Mouse (Mus musculus): ENCODE measurements at regions not wholly inside any gene's neighbourhood (a gene's known extent, or its start where the extent isn't known, plus 50 kb on each side); places are given as distances from the start of the nearest gene placed in this dataset.
"Not testable (repeated sequence)": the region's sequence is repeated elsewhere in the genome, so short reads cannot be mapped to it uniquely, and the experiment has no call there.

GRCm38 (mm10) chr10:51397016-51397415 lies 83.4 kb upstream of the Gm49339 start:
- not testable (repeated sequence) for DNase-seq (ENCODE audit: low spot score in 2 of 2)

- peak; percentile 5 to 37 for DNase-seq (ENCODE audit: low spot score in 2 of 2)
Observed at GRCm38 (mm10) chr10:51405141-51405540, 75.3 kb upstream of the Gm49339 start.

GRCm38 (mm10) chr10:51412795-51413194 lies 67.6 kb upstream of the Gm49339 start:
- no peak for DNase-seq (ENCODE audit: low spot score in 2 of 2)

DNA sequence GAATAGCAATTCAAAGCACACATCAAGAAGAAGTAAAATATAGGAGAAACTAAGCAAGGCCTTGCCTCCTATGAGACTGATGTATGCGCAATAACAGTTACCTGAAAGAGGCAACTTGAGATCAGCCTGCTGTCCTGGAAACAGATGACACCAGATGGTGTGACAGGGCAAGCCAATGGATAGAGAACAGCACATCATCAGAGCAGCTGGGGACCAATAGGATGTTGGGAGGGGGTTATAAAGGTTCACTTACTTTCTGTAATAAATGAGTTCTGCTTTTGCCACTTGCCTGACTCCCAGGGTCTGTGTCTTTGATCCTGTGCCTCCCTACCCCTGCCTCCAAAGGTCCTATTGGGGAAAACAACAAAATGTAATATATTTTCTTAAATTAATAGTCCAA lies 65.9 kb upstream of the Gm49339 start:
- DNase-seq (ENCODE audit: low spot score in 2 of 2): no peak

GRCm38 (mm10) chr10:51416723-51417122 lies 63.7 kb upstream of the Gm49339 start:
- DNase-seq (ENCODE audit: low spot score in 2 of 2): no peak

DNA sequence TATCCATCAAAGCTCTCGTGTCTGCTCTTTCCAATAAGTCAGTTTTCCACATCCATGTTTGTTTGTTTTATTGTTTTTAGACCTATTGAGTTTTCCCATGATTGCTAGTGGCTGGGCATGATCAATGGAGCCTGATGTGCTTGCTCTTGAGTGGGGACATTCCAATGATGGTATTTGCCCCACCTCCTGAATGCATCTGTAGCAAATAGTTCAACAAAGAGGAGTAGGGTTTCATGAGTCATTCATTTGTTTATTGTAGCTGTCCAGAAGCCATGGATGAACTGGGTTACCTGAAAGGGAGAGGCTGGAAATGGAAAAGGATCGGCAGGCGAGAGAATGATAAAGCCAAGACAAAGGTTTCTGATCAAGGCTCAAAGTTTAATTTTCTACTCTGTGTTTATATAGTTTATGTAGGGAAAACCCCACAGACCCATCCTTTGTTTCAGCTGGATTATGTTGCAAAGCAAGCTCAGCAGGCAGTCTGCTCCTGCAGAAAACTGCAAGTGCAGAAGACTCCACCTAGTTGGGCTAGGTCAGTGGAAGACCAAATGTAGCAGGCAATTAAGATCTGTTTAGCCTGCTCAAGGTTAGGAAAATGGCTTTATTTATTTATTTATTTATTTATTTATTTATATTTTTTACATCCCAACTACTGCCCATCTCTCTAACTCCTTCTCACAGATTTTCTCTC lies 63.0 kb upstream of the Gm49339 start:
- DNase-seq (ENCODE audit: low spot score in 2 of 2): no peak

- DNase-seq (ENCODE audit: low spot score in 2 of 2): no peak
Observed at GRCm38 (mm10) chr10:51418550-51418949, 61.9 kb upstream of the Gm49339 start.

DNA sequence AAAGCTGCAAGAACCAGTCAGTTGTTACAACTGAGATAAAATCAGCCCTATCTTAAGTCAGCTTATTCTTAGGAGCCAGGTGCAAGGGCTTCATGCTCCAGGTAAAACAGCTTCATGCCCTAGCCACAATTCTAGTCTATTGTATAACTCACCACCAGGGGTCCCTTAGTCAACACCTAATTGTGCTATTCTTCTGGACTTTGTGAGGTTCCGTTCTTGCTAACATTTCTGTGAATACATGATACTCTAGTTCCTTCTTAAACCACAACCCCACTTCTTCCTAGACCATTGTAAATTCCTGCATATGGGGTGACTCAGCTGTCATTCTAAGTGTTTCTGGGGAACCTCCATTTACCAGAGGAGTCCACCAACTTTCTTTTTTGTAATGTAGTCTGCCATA lies 57.9 kb upstream of the Gm49339 start:
- DNase-seq (ENCODE audit: low spot score in 2 of 2): no peak

Data from adrenal gland, adult 18-20 months (tissue).